Mouse (Mus musculus) heart, embryonic 16.5 days (tissue): ENCODE measurements around the gene Usp21. TPM values are rescaled to one million over a fixed set of nuclear protein-coding genes. Genes with fewer than 3 reads are reported as not detected.

ENCODE experiments used
- ATAC-seq: fragments of 200-750 bp; cut with Nextera tagmentation; replicated peaks from 2 replicates; pipeline ENCODE4 v1.8.0; 2017; ENCODE audit warnings: moderate number of reproducible peaks; ENCODE audit not compliant: insufficient read depth, low FRiP score; ENCODE audit errors: extremely low read depth
- H3K27ac ChIP-seq: fragments of 300-500 bp; sonication (generic); 2 replicates; pipeline ENCODE4 v1.5.1; 2014; ENCODE audit warnings: mild to moderate bottlenecking, low read length, control low read depth, moderate library complexity
- H3K27me3 ChIP-seq: fragments of 300-500 bp; sonication (generic); 2 replicates; pipeline ENCODE4 v1.6.1; 2014; ENCODE audit warnings: low read length, mixed read lengths; ENCODE audit not compliant: control insufficient read depth, insufficient read depth
- H3K36me3 ChIP-seq: fragments of 300-500 bp; sonication (generic); 2 replicates; pipeline ENCODE4 v1.6.1; 2014; ENCODE audit not compliant: control insufficient read depth, insufficient read depth
- H3K4me1 ChIP-seq: fragments of 300-500 bp; sonication (generic); 2 replicates; pipeline ENCODE4 v1.6.1; 2014; ENCODE audit warnings: low read length, mixed read lengths; ENCODE audit not compliant: control insufficient read depth, insufficient read depth
- H3K4me2 ChIP-seq: fragments of 300-500 bp; sonication (generic); 2 replicates; pipeline ENCODE4 v1.6.1; 2014; ENCODE audit warnings: low read depth, mild to moderate bottlenecking, control low read depth, low read length
- H3K4me3 ChIP-seq: fragments of 300-500 bp; sonication (generic); 2 replicates; pipeline ENCODE4 v1.5.1; 2014; ENCODE audit warnings: mild to moderate bottlenecking, control low read depth, low read length
- H3K9ac ChIP-seq: fragments of 300-500 bp; sonication (generic); 2 replicates; pipeline ENCODE4 v1.6.1; 2014; ENCODE audit warnings: low read length, control low read depth
- H3K9me3 ChIP-seq: fragments of 300-500 bp; sonication (generic); replicated peaks from 2 replicates; pipeline ENCODE4 v1.6.1; 2016; ENCODE audit warnings: low read length; ENCODE audit not compliant: control insufficient read depth
- WGBS: fragments of 180-500 bp; shearing (Covaris S2); extraction: QIAGEN DNeasy Blood & Tissue Kit; methylation state at CpG from one replicate; pipeline ENCODE4 v1.1.7; 2014; 5-methylcytosine and 5-hydroxymethylcytosine counted together
- polyA plus RNA-seq: library from polyadenylated mRNA; unstranded; fragments of >200 nt; fragmentation: Nextera tagmentation; extraction: Ambion mirVana; gene quantifications from 2 replicates; pipeline ENCODE4 v1.2.1, GENCODE M21; 2015

Usp21 gene
- polyA plus RNA-seq, 1 experiment from 2014 or later = 48.5 TPM

GRCm38 (mm10) chr1:171293351-171293750, 5.6 kb upstream of the Usp21 start:
- H3K27me3 ChIP-seq = peaks cover 6% of the 10 kb centered on the region; the same call in 1 of the 2 replicates
- H3K9me3 ChIP-seq = no peaks in the 10 kb centered on the region
- peak overlapping the region; percentile 81; the same call in 1 of the 2 replicates for H3K4me2 ChIP-seq
- peaks cover 8% of the 10 kb centered on the region for H3K36me3 ChIP-seq
- H3K27ac ChIP-seq = no peak overlapping the region
- no peak for ATAC-seq
- no peak overlapping the region for H3K4me3 ChIP-seq
- H3K9ac ChIP-seq = no peak overlapping the region
- H3K4me1 ChIP-seq = peaks cover 7% of the 10 kb centered on the region
- WGBS = 83% methylated on average over 3 of the region's 3 CpGs

DNA sequence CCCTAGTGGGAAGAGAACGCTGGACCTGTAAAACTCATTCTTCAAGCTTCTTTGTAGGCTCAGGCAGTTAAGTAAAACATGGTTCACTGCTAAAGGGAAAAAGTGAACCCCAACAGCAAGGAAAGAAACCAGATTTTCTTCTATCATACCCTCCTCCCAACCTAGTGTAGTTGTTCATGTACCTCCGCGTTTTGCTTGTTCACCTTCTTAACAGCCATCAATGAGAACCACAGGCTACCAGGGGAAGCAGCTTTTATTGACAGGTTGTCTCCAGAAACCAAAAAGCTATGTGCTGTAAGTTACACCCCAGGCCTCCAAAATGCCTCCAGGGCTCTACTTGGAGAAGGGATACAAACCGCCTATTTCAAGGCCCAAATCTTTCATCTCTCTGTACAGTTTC, 537 bp upstream of the Usp21 start:
- Histone ChIP-seq H3K4me3 (peak overlapping the region; percentile 86), H3K4me2 (peak overlapping the region; percentile 59), H3K9ac (peak overlapping the region; percentile 56), H3K27me3 (no peaks in the 10 kb centered on the region), H3K27ac (peak overlapping the region; percentile 44), H3K4me1 (peaks cover 17% of the 10 kb centered on the region), H3K9me3 (no peaks in the 10 kb centered on the region), H3K36me3 (peaks cover 19% of the 10 kb centered on the region)
- ATAC-seq = no peak
- 69% methylated on average over 4 of the region's 4 CpGs for WGBS

DNA sequence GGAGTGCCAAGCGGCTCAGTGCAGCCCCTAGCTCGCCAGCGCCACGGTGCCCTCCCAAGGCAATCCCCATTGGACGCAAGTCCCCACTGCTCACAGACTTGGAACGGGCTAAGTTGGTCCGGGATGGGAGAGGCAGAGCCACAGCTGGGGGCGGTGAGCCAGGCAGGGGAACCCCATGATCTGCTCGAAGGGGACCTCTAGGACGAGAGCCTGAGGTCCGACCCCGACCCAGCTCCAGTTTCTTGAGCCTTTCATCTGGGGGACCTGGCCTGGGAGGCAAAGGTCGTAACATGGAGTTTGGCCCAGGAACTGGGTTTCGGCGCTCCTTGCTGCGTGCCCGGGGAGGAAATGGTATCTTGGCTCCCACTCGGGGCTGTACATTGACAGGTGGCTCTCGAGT, 1.3 kb downstream of the Usp21 start:
- H3K4me2 ChIP-seq = peak overlapping the region; percentile 75; the same call in 1 of the 2 replicates
- no peak overlapping the region for H3K9ac ChIP-seq
- H3K9me3 ChIP-seq = no peaks in the 10 kb centered on the region
- no peak for ATAC-seq
- 90% methylated on average over 19 of the region's 19 CpGs for WGBS
- no peak overlapping the region for H3K4me3 ChIP-seq
- H3K27me3 ChIP-seq = no peaks in the 10 kb centered on the region
- H3K4me1 ChIP-seq = peaks cover 20% of the 10 kb centered on the region; the same call in 1 of the 2 replicates
- no peak overlapping the region for H3K27ac ChIP-seq
- H3K36me3 ChIP-seq = peaks cover 22% of the 10 kb centered on the region

DNA sequence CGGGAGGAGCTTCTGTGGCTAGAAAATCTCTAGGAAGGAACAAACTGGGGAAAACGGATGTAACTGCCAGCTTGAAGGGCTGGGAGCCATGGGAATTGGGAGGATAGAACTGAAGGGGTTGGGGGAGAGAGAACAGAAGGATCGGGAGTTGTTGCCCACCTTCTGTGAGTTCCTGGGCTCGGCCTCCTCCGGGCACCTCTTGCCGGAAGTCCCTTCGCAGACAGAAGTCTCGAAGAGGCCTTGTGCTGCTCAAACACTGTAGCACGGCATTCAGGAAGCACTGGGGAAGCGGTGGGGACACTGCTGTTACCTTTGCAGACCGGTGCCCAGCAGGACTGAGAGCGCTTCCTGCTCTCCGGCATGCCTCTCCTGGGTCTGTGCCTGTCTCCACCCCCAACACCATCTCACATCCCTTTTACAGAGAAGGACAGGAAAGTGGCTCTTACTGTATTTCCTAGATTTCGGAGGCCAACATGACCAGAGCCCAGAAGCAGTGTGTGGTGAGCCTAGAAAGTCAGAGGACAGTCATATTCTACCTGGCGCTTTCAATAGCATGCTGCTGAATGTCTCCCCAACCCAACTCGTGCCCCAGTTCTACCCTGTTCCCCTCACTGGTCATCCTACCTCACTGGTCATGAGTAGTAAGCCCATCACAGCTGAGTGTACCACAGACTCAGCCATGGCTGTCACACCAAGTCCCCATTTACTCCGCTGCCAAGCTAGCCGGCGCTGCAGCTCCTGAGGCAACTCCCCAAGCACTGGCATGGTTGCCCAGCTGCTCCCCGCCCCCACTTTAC, 2.5 kb downstream of the Usp21 start:
- no peaks in the 10 kb centered on the region for H3K9me3 ChIP-seq
- H3K4me3 ChIP-seq = no peak overlapping the region
- H3K4me2 ChIP-seq = no peak overlapping the region
- peaks cover 22% of the 10 kb centered on the region for H3K4me1 ChIP-seq
- 84% methylated on average over 20 of the region's 20 CpGs for WGBS
- no peaks in the 10 kb centered on the region for H3K27me3 ChIP-seq
- peaks cover 22% of the 10 kb centered on the region for H3K36me3 ChIP-seq
- 0 out of 2 replicates have a peak overlapping the region, but pooled peaks have one; percentile 10 for H3K27ac ChIP-seq
- H3K9ac ChIP-seq = 0 out of 2 replicates have a peak overlapping the region, but pooled peaks have one; percentile 18
- no peak for ATAC-seq

DNA sequence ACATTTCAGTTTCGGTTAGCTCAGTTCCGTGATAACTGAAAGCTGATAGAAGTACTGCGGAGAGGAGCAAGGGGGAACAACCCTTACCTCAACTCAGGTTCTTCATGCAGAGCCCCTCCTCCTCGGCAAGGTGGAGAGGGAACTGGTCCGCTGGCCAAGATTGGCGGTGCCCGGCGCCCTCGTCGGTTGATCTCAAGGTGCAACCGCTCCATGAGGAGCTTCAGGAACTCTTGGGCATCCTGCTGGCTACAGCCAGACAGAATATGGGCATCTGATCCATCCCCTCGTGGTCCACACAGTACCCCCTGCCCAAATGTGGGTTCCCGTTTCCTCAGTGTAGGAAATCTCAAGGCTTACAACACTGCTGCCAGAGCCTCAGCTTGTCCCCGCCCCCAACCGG, 3.3 kb downstream of the Usp21 start:
- Histone ChIP-seq H3K9me3 (no peaks in the 10 kb centered on the region), H3K4me2 (no peak overlapping the region), H3K27me3 (no peaks in the 10 kb centered on the region), H3K4me1 (peaks cover 29% of the 10 kb centered on the region), H3K4me3 (no peak overlapping the region), H3K36me3 (peaks cover 17% of the 10 kb centered on the region), H3K27ac (no peak overlapping the region), H3K9ac (no peak overlapping the region)
- 90% methylated on average over 15 of the region's 15 CpGs for WGBS
- no peak for ATAC-seq

- H3K27me3 ChIP-seq = no peaks in the 10 kb centered on the region
- no peak overlapping the region for H3K4me2 ChIP-seq
- no peaks in the 10 kb centered on the region for H3K9me3 ChIP-seq
- H3K4me1 ChIP-seq = peaks cover 29% of the 10 kb centered on the region
- no peak overlapping the region for H3K9ac ChIP-seq
- WGBS = 84% methylated on average over 18 of the region's 18 CpGs
- ATAC-seq = no peak
- H3K4me3 ChIP-seq = no peak overlapping the region
- H3K27ac ChIP-seq = no peak overlapping the region
- peaks cover 14% of the 10 kb centered on the region for H3K36me3 ChIP-seq
Observed at GRCm38 (mm10) chr1:171283188-171284160, 4.3 kb downstream of the Usp21 start.

GRCm38 (mm10) chr1:171282086-171282805, 5.5 kb downstream of the Usp21 start:
- peak overlapping the region; percentile 92 for H3K4me2 ChIP-seq
- H3K36me3 ChIP-seq = peaks cover 14% of the 10 kb centered on the region
- peak overlapping the region; percentile 74 for H3K9ac ChIP-seq
- WGBS = 70% methylated on average over 18 of the region's 18 CpGs
- ATAC-seq = no peak
- H3K27ac ChIP-seq = peak overlapping the region; percentile 79
- H3K27me3 ChIP-seq = no peaks in the 10 kb centered on the region
- peaks cover 24% of the 10 kb centered on the region for H3K4me1 ChIP-seq
- H3K9me3 ChIP-seq = no peaks in the 10 kb centered on the region
- peak overlapping the region; percentile 86 for H3K4me3 ChIP-seq

GRCm38 (mm10) chr1:171281528-171281923, 6.3 kb downstream of the Usp21 start:
- no peaks in the 10 kb centered on the region for H3K27me3 ChIP-seq
- H3K9ac ChIP-seq = peak overlapping the region; percentile 74
- H3K36me3 ChIP-seq = peaks cover 20% of the 10 kb centered on the region
- H3K4me1 ChIP-seq = peaks cover 20% of the 10 kb centered on the region
- no peaks in the 10 kb centered on the region for H3K9me3 ChIP-seq
- peak overlapping the region; percentile 79 for H3K27ac ChIP-seq
- peak overlapping the region; percentile 86 for H3K4me3 ChIP-seq
- peak; percentile 53 for ATAC-seq
- WGBS = 0% methylated on average over 10 of the region's 10 CpGs
- H3K4me2 ChIP-seq = peak overlapping the region; percentile 92
